Mouse (Mus musculus) B cell, adult 67 days (primary cell): ENCODE results near the gene Spata45. TPM values are rescaled to one million over a fixed set of nuclear protein-coding genes. Genes with fewer than 3 reads are reported as not detected.

Experiments
- total RNA-seq, 2 experiments: library from RNA; stranded (reverse); gene quantifications; 4 replicates each; pipeline ENCODE4 v1.2.4; 2023

Gene Spata45
- not detected for total RNA-seq

DNA sequence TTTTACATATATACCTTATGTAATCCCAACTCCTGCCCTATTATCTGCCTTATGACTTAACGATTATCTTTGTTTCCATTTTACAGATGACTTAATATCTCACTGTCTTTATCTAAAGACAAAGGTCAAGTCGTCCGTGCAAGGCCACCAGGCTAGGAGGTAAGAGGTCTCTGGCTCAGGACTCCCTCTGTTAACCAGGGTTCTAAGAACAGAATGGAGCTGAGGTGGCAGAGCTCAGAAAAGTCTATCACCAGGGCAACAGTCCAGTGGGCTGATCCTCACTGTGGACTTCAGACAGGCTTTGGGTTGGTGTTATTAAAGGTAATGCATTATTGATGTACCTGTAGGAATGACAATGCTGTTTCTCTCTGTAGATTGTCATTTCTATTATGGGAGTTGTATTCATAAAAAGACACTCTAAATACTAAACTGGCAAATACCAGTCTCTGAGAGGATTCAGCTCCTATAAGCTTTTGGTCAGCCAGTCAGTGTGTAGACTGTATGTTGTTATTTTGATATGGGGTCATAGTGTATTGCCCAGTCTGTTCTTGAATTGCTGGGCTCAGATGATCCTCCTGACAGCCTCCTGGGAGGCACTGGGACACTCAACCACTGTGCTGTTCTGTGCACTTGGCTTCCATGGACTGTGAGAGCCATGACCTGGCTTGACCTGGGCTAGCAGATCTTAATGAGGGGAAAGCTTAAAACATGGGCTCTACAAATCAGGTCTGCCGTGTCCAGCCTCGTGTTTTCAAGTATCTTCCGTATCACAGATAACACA lies at the start of gene Spata45:
TSS of gene Spata45 (plus strand) at position 86 of the 781 bp plus-strand sequence.

GRCm38 (mm10) chr1:191026021-191026713 lies 10.3 kb upstream of the Spata45 start, which contains the start of gene Flvcr1:
TSS of gene Flvcr1 (minus strand) at chr1:191026158.

GRCm38 (mm10) chr1:191062781-191063485 lies 26.5 kb downstream of the Spata45 start, which contains the start of the genes Tatdn3 and Nsl1:
TSS of gene Tatdn3 (minus strand) at chr1:191062932.
TSS of gene Nsl1 (plus strand) at chr1:191063012.

Other genes starting within 250 kb of the Spata45 start
- 10 to 100 TPM; 10.2 to 13.6 TPM for gene Rps6kc1, start 124.9 kb upstream of the Spata45 start, total RNA-seq
- gene Angel2, start 111.5 kb upstream of the Spata45 start, total RNA-seq = 10 to 100 TPM; 80.8 to 93.1 TPM
- under 1 TPM; 0.68 to 0.84 TPM for gene Vash2, start 57.3 kb upstream of the Spata45 start, total RNA-seq
- 10 to 100 TPM; 17.8 to 18.6 TPM for gene Flvcr1, start 10.5 kb upstream of the Spata45 start, total RNA-seq
- gene Tatdn3, start 26.3 kb downstream of the Spata45 start, total RNA-seq = 10 to 100 TPM; 10.1 to 19.4 TPM
- gene Nsl1, start 26.4 kb downstream of the Spata45 start, total RNA-seq = 1 to 10 TPM; 2.2 to 2.4 TPM
- gene Batf3, start 61.2 kb downstream of the Spata45 start, total RNA-seq = 1 to 10 TPM in 1 of 2 experiments, not detected in 1; 1.5 TPM
- gene Fam71a, start 128.2 kb downstream of the Spata45 start, total RNA-seq = not detected
- 10 to 100 TPM; 19.4 to 47.7 TPM for gene Atf3, start 181.4 kb downstream of the Spata45 start, total RNA-seq